Mouse (Mus musculus) sigmoid colon, adult 10 weeks (tissue): Measurements from ENCODE around the gene Lilrb4a. TPM values are rescaled to one million over a fixed set of nuclear protein-coding genes. Genes with fewer than 3 reads are reported as not detected.

Experiments used
- polyA plus RNA-seq: library from polyadenylated mRNA; stranded (reverse); fragments of 350-450 nt; fragmentation: Illumina TruSeq; extraction: RNeasy Lipid Tissue Mini Kit (QIAGEN cat#74804); gene quantifications from one replicate; pipeline ENCODE4 v1.2.3, GENCODE M21; 2014; ENCODE audit warnings: low read depth, low replicate concordance

The Lilrb4a gene
- polyA plus RNA-seq = 39.1 TPM

DNA sequence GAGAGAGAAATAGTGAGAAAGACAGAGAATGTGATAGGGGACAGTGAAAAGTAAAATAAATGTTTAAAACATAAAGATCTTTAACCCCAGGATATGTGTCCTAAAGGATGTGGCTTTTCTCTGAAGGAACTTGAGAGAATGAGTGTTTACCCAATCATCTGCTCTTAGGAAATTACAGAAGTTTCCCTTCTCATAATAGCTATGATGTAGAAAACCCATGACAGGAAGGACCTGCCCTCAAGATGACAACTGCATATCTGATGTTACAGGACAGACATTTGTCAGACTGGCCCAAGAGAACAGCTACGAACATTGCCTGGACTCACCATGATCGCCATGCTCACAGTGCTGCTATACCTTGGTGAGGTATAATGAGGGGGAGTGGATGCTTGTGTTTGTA lies at the start of gene Lilrb4a:
Gene Lilrb4a (plus strand): TSS at position 266 of the 400 bp plus-strand sequence.

DNA sequence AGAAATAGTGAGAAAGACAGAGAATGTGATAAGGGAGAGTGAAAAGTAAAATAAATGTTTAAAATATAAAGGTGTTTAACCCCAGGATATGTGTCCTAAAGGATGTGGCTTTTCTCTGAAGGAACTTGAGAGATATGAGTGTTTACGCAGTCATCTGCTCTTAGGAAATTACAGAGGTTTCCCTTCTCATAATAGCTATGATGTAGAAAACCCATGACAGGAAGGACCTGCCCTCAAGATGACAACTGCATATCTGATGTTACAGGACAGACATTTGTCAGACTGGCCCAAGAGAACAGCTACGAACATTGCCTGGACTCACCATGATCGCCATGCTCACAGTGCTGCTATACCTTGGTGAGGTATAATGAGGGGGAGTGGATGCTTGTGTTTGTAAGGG lies 10.4 kb upstream of the Lilrb4a start, which contains the start of the genes Gm49339 and Lilr4b:
Gene Gm49339 (plus strand): TSS at position 216 of the 400 bp plus-strand sequence.
Gene Lilr4b (plus strand): TSS at position 236 of the 400 bp plus-strand sequence.

Other genes starting within 250 kb of the Lilrb4a start
- 0.47 TPM for gene Gm49339, start 10.3 kb upstream of the Lilrb4a start, polyA plus RNA-seq
- 13.2 TPM for gene Lilr4b, start 10.3 kb upstream of the Lilrb4a start, polyA plus RNA-seq
- gene Fam162b, start 99.6 kb downstream of the Lilrb4a start, polyA plus RNA-seq = 1.1 TPM
- gene Gprc6a, start 140.5 kb downstream of the Lilrb4a start, polyA plus RNA-seq = not detected
- gene Rfx6, start 186.8 kb downstream of the Lilrb4a start, polyA plus RNA-seq = 5.6 TPM